Mouse (Mus musculus): ENCODE measurements around the gene Tex13c2. TPM values are rescaled to one million over a fixed set of nuclear protein-coding genes. Genes with fewer than 3 reads are reported as not detected.

Tex13c2 gene
- not detected for polyA plus RNA-seq (2017; shearing (Covaris generic))

DNA sequence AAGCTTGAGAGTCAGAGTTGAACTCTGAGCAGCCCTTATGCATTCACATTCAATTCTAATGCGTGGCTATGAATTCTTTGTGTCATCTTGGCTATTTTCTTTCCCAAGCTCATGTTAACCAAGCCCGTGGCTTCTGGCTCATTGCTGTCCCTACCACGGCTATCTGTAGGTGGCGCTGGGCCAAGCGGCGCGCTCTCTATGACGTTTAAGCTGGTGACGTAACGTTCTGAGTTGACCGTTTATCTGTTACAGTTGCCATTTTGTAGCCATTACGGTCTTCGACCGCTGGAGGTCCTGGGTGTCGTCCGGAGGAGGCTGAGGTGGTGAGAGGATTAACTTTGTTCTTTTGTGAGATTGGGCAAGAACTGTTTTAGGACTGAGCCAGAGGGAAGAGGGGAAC, at the start of gene Tex13c2:
Gene Tex13c2, plus strand, starts transcription at position 246 of the 400 bp plus-strand sequence.

DNA sequence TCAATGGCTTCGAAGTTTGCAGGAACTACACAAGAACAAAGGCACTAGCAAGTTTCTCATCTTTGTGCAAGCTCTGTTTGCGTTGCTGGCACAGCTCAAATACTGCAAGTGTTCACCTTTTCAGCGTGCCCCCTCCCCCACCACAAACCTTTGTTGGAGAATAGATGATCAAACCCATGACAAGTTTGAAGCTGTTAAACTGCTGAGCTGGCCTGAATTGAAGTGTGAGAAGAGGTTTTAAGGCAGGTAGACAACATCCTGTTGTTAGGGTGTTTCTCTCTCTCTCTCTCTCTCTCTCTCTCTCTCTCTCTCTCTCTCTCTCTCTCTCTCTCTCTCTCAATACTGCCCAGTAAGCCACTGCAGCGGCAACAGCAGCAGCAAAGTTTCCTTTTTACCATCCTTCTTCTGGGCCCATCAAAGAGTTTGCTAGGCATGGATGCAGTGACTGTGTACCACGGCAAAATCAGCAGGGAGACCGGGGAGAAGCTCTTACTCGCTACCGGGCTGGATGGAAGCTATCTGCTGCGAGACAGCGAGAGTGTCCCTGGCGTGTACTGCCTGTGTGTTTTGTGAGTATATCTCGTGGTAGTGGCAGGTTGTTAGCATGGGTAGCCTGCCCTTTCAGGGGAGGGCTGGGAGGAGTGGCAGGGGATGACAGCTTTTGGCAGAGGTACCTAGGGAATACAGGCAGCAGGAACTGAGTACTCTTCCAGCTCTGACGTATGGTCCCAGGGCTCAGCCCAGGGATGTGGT, 13.0 kb downstream of the Tex13c2 start, which contains the start of gene Sh2d1a:
Gene Sh2d1a, plus strand, starts transcription at position 163 of the 753 bp plus-strand sequence.

Other genes with a start within 250 kb of the Tex13c2 start
- 145 TPM for gene Sh2d1a, start 12.8 kb downstream of the Tex13c2 start, polyA plus RNA-seq (2017; shearing (Covaris generic))

Data from effector memory CD4-positive, alpha-beta T cell, adult 7 months (primary cell).